Mouse (Mus musculus): Measurements from ENCODE around the gene Rps27l.

DNA sequence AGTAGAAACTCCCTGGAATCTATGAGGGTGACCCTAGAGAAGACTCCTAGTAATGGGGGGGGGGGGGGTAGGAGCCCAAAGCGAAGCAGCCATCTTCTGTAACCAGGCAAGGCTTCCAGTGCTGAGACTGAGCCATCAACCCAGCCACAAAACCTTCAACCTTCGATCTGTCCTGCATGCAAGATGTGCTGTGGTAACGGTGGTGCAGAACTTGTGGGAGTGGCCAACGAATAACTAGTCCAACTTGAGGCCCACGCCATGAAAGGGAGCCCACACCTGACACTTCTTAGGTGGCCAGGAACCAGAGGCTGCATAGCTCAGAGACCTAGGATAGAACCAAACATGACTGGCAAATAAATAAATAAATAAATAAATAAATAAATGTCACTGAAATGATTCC is 35.2 kb upstream of the Rps27l start:
- TF ChIP-seq POLR2A (IDR thresholded peaks at IDR 0.05; ENCODE audit: borderline replicate concordance, extremely low read depth, low read depth, low read length) (no peak), CTCF (IDR thresholded peaks at IDR 0.05; ENCODE audit: insufficient read depth, low read length) (no peak)
